Mouse (Mus musculus) telencephalon, adult 2 months (tissue): ENCODE measurements at regions not wholly inside any gene's neighbourhood (a gene's known extent, or its start where the extent isn't known, plus 50 kb on each side); places are given as distances from the start of the nearest gene placed in this dataset.
"Not testable (repeated sequence)": the region's sequence is repeated elsewhere in the genome, so short reads cannot be mapped to it uniquely, and the experiment has no call there.

Experiments used
- DNase-seq: peaks from one replicate; pipeline ENCODE4 v3.0.0-alpha.2; 2011; ENCODE audit warnings: low read depth, low spot score

- peak; percentile 39 for DNase-seq
These were observed 54.0 kb upstream of the Pax1 start for GRCm38 (mm10) chr2:147307488-147308386.

DNA sequence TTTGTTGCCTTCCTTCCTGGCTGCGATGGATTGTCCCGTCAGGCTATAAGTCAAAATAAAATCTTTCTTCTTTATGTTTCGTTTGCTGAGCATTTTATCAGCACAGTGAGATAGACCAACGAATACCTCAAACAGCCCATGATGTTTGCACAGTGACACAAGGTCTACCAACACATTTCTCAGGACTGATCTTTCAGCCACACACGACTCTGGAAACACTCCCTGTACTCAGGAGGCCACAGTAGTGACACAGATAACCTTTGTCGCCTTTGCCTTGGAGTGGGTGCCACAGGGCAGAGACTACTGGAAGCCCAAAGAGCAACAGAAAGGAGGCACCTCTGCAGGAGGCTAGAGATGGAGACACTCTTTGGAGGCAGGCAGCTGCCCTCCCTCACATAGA is 55.0 kb upstream of the Pax1 start:
- no peak for DNase-seq

- peak; percentile 45 for DNase-seq
These were observed 56.5 kb upstream of the Pax1 start for GRCm38 (mm10) chr2:147305262-147305661.

DNA sequence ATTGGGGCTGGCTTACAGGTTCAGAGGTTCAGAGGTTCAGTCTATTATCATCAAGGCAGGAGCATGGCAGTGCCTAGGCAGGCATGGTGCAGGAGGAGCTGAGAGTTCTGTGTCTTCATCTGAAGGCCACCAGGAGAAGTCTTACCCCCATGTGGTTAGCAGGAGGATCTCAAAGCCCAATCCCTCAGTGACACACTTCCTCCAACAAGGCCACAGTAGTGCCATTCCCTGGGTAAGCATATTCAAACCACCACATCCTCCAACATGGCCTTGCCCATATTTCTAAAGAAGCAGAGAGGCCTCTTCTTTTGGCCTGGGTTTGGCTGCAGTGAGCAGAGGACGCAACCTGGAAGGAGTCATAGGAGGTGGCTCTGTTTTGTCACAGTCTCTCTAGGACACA is 61.2 kb upstream of the Pax1 start:
- no peak for DNase-seq

GRCm38 (mm10) chr2:147299359-147299758 is 62.4 kb upstream of the Pax1 start:
- DNase-seq: no peak

DNA sequence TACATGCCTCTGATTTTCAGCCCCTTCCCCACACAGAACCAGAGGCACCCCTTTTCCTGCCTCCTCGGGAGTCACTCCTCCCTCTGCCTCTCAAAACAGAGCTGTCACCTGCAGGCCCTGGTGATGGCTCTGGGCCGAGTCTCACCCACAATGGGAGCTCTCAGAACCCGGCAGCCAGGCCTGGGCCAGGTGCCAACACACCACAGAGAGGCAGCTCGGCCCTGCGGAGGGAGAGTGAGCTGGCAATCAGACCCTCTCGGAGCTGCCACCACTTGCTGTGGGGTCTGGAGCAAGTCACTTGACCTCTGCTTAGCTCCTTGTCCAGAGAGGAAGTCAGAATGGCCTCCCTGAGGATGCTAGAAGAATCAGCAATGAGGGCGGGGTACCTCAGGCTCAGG is 63.2 kb upstream of the Pax1 start:
- DNase-seq: peak; percentile 34

DNA sequence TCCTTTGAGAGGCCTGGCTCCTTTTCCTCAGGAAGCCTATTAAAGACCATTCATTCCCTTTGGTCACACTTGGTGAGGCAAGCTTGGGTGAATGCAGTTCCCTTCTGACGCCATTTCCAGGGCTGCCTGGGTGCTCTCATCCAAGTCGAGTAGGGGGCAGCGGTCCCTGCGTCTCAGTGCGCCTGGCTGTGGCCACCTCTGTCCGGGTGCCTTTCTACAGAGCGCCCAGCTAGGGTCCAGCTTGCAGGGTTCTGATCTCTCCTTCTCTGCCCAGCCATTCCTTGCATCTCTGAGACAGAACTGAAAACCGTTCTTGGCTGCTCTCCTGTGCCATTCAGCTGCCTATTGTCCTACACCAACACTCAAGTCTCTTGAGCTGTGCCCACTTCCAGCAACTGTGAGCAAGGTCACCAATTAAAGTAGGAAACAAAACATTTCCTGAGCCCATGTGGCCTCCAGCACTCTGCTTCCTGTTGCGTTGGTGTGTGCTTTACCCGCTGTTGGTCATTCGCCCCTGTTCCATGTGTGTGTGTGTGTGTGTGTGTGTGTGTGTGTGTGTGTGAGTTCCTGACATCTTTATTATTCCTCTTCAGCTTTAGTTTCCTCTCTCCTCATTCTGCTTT is 63.7 kb upstream of the Pax1 start:
- DNase-seq: no peak

DNA sequence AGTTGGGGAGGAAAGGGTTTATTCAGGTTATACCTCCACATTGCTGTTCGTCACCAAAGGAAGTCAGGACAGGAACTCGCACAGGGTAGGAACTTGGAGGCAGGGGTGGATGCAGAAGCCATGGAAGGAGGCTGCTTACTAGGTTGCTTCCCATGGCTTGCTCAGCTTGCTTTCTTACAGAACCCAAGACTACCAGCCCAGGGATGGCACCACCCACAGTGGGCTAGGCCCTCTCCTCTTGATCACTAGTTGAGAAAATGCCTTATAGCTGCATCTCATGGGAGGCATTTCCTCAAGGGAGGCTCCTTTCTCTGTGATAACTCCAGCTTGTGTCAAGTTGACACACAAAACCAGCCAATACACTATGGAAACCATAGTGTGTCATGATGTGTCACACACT is 66.8 kb upstream of the Pax1 start:
- DNase-seq: not testable (repeated sequence)

GRCm38 (mm10) chr2:147293294-147293688 is 68.4 kb upstream of the Pax1 start:
- DNase-seq: no peak

GRCm38 (mm10) chr2:147292387-147293293 is 69.1 kb upstream of the Pax1 start:
- DNase-seq: no peak

DNA sequence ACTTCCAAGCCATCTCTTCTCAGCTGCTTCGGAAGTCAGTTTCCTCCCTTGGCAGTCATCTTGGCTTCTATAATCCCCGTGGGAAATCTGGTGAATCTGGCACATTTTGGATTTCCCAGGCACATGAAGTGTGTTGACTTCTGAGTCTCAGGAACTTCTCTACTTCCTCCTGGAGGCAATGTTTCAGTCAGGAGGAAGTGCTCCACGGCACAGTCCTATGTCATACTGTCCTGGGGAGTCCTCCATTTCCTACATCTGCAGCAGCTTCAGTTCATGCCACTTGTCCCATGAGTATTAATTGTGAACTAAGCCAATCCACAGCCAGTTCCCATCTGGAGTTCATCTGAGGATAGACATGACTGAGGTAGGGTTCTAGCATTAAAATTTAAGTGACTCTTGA is 78.3 kb upstream of the Pax1 start:
- DNase-seq: no peak

DNA sequence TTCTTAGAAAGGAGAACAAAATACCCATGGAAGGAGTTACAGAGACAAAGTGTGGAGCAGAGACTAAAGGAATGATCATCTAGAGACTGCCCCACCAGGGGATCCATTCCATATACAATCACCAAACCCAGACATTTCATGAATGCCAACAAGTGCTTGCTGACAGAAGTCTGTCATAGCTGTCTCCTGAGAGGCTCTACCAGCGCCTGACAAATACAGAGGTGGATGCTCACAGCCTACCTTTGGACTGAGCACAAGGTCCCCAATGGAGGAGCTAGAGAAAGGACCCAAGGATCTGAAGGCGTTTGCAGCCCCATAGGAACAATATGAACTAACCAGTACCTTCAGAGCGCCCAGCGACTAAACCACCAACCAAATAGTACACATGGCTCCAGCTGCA is 83.6 kb upstream of the Nkx2-2 start:
- no peak for DNase-seq

DNA sequence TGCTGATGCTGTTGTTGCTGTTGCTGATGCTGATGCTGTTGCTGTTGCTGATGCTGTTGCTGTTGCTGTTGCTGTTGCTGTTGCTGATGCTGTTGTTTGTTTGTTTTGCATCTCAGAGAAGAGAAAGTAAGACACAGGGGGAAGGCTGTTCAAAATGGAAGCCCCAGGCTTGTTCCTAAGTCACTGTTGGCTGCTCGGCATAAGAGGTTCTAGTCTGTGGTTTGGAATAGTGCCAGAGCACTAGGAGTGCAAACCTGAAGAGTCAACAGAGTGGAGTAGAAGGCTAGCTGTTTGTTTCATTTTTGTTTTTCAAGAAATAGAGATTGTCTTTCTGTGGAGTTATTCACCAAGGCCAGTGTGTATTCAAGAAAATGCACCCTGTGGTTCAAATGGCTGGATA is 75.1 kb upstream of the Nkx2-2 start:
- DNase-seq: no peak

DNA sequence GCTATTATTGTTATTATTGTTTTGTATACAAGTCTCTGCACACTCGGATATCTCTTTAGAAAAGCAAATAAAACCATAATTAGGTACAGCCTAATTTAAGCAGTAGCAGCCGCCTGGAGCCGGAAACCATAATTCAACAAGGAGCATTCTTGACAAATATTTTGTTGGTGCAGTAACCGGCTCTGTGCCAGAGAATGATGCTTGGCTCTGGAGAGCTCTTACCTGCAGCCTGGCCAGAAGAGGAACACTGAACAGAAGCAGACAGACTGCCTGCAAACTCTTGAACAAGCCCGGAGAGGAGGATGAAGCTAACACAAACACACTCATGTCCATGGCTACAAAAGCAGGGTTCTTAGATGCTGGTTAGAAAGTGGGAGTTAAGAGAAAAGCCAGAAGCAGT is 73.9 kb upstream of the Nkx2-2 start:
- no peak for DNase-seq

- DNase-seq: no peak
These were observed 73.2 kb upstream of the Nkx2-2 start for GRCm38 (mm10) chr2:147267257-147267656.

DNA sequence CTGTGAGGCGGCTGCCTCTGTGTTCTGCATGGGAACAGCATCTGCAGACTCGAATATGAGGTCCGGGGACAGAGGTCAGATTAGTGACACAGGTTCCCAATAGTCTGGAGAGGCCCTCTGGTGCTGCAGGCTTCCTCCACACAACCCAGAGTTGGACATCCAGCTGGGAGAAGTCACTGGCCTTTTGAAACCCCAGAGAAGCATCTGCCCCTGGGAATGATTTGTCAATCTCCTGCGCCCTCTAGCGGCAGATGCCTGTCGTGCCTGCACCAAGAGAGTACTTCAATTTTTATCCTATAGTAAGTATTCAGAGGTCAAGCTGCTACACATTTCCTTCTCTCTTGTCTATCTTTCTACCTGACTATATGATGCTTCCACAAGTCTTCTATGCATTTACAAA is 62.7 kb upstream of the Nkx2-2 start:
- DNase-seq: peak; percentile 6

- DNase-seq: no peak
These were observed 60.9 kb upstream of the Nkx2-2 start for GRCm38 (mm10) chr2:147254944-147255343.

DNA sequence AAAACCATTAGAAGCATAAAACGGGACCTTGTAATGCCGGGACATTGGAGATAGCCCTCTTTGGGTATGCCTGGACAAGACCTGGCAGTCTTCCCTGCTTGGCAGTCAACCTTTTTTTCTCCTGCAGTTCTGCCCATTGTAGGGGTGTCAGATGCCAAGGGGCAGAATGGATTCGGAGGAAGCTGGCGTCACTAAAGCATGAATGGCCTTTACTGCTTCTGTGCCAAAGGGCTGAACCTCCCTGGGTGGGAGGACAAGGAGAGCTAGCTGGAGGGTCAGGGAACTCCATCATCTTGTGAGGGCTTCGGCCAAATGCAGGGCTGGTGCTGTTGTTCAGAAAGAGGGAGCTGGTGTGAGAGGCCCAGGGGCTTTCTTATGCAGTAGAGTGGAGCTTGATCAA is 60.1 kb upstream of the Nkx2-2 start:
- DNase-seq: no peak

GRCm38 (mm10) chr2:147247981-147248514 is 54.0 kb upstream of the Nkx2-2 start:
- DNase-seq: no peak

GRCm38 (mm10) chr2:147247238-147247637 is 53.2 kb upstream of the Nkx2-2 start:
- DNase-seq: no peak

DNA sequence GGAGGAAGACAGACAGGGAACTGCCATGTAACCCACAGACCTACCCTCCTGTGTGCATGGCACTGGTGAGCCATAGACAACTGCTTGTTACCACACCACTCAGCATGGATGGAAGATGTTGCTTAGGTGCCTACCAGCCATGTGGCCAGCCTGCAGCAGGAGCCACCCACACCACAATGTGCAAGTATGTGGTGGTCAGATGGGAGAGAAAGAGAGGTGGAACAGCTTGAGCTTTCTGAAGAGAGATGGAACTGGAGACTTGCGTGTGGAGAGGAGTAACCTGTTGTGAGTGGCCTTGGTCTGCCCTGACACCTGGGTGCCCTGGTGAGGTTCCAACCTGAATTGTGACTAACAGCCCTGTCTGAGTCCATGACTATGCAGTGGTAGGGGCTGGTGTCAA is 50.4 kb upstream of the Nkx2-2 start:
- no peak for DNase-seq
